Mouse (Mus musculus) intestine, postnatal 0 days (tissue): ENCODE measurements around the gene Fgfr2. TPM values are rescaled to one million over a fixed set of nuclear protein-coding genes. Genes with fewer than 3 reads are reported as not detected.

Experiments used
- ATAC-seq: fragments of 200-750 bp; cut with Nextera tagmentation; 2 replicates; pipeline ENCODE4 v1.8.0; 2017; ENCODE audit warnings: mild to moderate bottlenecking, moderate TSS enrichment, moderate library complexity
- H3K27ac ChIP-seq: fragments of 300-500 bp; sonication (generic); 2 replicates; pipeline ENCODE4 v1.5.1; 2014; ENCODE audit warnings: mild to moderate bottlenecking, low read depth, low read length, moderate library complexity
- H3K27me3 ChIP-seq: fragments of 300-500 bp; sonication (generic); replicated peaks from 2 replicates; pipeline ENCODE4 v1.6.1; 2014; ENCODE audit warnings: low read length, mixed read lengths; ENCODE audit not compliant: control insufficient read depth, insufficient read depth
- H3K36me3 ChIP-seq: fragments of 300-500 bp; sonication (generic); 2 replicates; pipeline ENCODE4 v1.6.1; 2014; ENCODE audit warnings: mild to moderate bottlenecking, moderate library complexity; ENCODE audit not compliant: control insufficient read depth, insufficient read depth
- H3K4me1 ChIP-seq: fragments of 300-500 bp; sonication (generic); replicated peaks from 2 replicates; pipeline ENCODE4 v1.6.1; 2014; ENCODE audit warnings: antibody characterized with exemption, low read length, mixed read lengths; ENCODE audit not compliant: control insufficient read depth, insufficient read depth
- H3K4me2 ChIP-seq: fragments of 300-500 bp; sonication (generic); replicated peaks from 2 replicates; pipeline ENCODE4 v1.6.1; 2014; ENCODE audit warnings: low read depth, mild to moderate bottlenecking, moderate library complexity
- H3K4me3 ChIP-seq: fragments of 300-500 bp; sonication (generic); 2 replicates; pipeline ENCODE4 v1.5.1; 2014; ENCODE audit warnings: low read depth, low read length
- H3K9ac ChIP-seq: fragments of 300-500 bp; sonication (generic); 2 replicates; pipeline ENCODE4 v1.6.1; 2014; ENCODE audit warnings: mild to moderate bottlenecking, low read depth, low read length
- H3K9me3 ChIP-seq: fragments of 300-500 bp; sonication (generic); 2 replicates; pipeline ENCODE4 v1.6.1; 2016; ENCODE audit warnings: mixed run types; ENCODE audit not compliant: control insufficient read depth
- CTCF ChIP-seq: sonication (generic); IDR thresholded peaks from 2 replicates; pipeline ENCODE4 v1.5.1; 2016; ENCODE audit warnings: low read depth, mild to moderate bottlenecking, control low read depth, antibody characterized with exemption, moderate library complexity
- WGBS: fragments of 180-500 bp; shearing (Covaris S2); extraction: QIAGEN DNeasy Blood & Tissue Kit; methylation state at CpG from one replicate; pipeline ENCODE4 v1.1.7; 2014; 5-methylcytosine and 5-hydroxymethylcytosine counted together
- polyA plus RNA-seq: library from polyadenylated mRNA; unstranded; fragments of >200 nt; fragmentation: Nextera tagmentation; extraction: Ambion mirVana; gene quantifications from 2 replicates; pipeline ENCODE4 v1.2.1, GENCODE M21; 2015

Gene Fgfr2
- polyA plus RNA-seq, 1 experiment from 2014 or later, result 29.5 TPM

DNA sequence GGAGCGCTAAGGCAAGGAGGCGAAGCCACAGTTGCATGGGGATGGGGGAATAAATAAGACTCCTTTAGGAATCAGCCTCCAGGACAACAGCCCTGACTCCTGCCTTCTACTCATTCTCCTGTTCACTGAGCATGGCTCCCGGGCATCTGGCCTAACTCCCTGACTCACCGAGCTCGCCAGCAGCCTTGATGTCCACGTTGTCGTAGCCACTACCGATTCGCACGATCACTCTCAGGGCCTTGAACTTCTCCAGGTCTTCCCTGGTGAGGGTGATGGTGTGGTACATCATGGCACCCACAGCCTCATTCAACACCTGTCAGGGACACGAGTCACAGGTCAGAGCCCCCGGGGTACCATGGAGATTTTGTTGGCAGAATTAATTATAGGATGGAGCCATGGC, 124.5 kb downstream of the Fgfr2 start:
- WGBS, result 95% methylated on average over 12 of the region's 12 CpGs

DNA sequence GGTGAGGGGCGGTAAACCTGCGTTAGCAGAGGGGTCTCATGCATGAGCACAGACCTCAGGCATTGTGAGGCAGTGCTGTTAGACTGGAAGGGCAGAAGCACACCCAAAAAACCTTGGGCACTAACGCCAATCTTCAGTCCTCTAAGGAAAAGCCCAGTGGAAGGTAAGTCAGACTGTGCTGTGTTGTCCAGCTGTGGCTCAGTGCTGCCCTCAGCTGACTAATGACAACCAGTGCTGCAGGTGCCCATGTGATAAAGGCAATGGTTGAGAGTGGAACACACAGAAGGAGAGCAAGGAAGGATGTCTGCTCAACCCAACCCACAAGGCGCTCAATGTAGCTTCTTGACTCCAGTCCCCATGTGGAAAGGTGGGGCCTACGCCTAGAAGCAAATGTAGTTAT, 126.8 kb downstream of the Fgfr2 start:
- Histone ChIP-seq H3K4me1 (no peaks in the 10 kb centered on the region), H3K9me3 (no peaks in the 10 kb centered on the region), H3K9ac (no peak overlapping the region), H3K27me3 (no peaks in the 10 kb centered on the region), H3K4me2 (no peak overlapping the region), H3K36me3 (peaks cover 89% of the 10 kb centered on the region), H3K27ac (no peak overlapping the region), H3K4me3 (no peak overlapping the region)
- peak; percentile 82 for TF ChIP-seq CTCF
- 81% methylated on average over 5 of the region's 5 CpGs for WGBS
- no peak for ATAC-seq

More for the DNA sequence above, 124.5 kb downstream of the Fgfr2 start:
- TF ChIP-seq CTCF, result no peak
- no peaks in the 10 kb centered on the region for H3K9me3 ChIP-seq
- H3K4me3 ChIP-seq, result no peak overlapping the region
- H3K4me1 ChIP-seq, result no peaks in the 10 kb centered on the region
- no peak overlapping the region for H3K27ac ChIP-seq
- no peak overlapping the region for H3K9ac ChIP-seq
- ATAC-seq, result no peak
- peaks cover 80% of the 10 kb centered on the region for H3K36me3 ChIP-seq
- no peaks in the 10 kb centered on the region for H3K27me3 ChIP-seq
- no peak overlapping the region for H3K4me2 ChIP-seq

DNA sequence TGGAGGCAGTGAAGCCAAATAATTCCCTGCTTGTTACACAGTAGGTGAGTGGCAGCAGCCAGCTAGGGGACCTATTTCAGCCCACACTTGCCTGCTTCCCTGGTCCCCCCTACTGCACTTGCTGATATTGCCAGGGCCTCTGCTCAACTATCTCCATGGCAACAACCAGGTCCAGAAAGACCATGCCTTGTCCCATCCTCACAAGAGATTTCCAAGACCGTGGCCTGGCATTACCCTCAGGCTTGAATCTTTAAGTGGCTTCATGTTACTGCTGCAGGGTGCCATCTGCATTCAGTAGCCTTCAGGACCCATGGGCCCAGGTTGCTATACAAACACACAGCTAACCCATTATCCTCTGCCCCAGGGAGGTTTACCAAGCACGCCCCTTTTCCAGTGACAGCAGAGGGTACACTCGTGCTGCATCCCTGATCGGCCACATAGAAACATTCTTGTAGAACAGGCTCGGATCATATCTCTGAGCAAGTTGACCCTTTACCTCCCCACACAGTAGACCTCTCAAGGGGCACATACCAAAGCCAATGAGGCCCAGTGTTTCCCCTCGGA, 128.4 kb downstream of the Fgfr2 start:
- Histone ChIP-seq H3K27ac (no peak overlapping the region), H3K4me1 (no peaks in the 10 kb centered on the region), H3K36me3 (peaks cover 92% of the 10 kb centered on the region), H3K9me3 (no peaks in the 10 kb centered on the region), H3K9ac (no peak overlapping the region), H3K4me2 (no peak overlapping the region), H3K27me3 (no peaks in the 10 kb centered on the region), H3K4me3 (no peak overlapping the region)
- TF ChIP-seq CTCF, result no peak
- no peak for ATAC-seq
- 76% methylated on average over 6 of the region's 6 CpGs for WGBS

DNA sequence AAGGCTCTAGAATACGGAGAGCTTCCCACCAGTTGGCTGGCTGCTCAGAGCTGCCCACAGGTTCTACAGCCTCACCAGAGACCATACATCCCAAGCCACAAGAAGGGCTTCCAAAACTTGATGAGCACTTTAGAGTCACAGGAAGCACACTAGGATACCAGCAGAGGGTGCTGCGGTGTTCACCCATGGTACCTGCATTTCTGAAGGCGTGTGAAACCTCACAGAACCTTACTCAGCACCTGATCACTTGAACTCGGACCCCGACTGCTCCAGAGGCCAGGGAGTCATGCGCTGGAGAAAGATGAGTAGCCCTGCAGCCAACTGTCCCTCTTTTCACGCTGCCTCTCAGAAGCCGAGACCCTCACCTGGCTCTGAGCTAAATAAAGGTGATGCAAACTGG, 129.0 kb downstream of the Fgfr2 start:
- ATAC-seq, result no peak
- Histone ChIP-seq H3K4me2 (no peak overlapping the region), H3K36me3 (peaks cover 92% of the 10 kb centered on the region), H3K4me1 (no peaks in the 10 kb centered on the region), H3K4me3 (no peak overlapping the region), H3K9me3 (no peaks in the 10 kb centered on the region), H3K27me3 (no peaks in the 10 kb centered on the region), H3K27ac (no peak overlapping the region), H3K9ac (no peak overlapping the region)
- TF ChIP-seq CTCF, result peak; percentile 53
- 87% methylated on average over 8 of the region's 8 CpGs for whole genome bisulfite sequencing

DNA sequence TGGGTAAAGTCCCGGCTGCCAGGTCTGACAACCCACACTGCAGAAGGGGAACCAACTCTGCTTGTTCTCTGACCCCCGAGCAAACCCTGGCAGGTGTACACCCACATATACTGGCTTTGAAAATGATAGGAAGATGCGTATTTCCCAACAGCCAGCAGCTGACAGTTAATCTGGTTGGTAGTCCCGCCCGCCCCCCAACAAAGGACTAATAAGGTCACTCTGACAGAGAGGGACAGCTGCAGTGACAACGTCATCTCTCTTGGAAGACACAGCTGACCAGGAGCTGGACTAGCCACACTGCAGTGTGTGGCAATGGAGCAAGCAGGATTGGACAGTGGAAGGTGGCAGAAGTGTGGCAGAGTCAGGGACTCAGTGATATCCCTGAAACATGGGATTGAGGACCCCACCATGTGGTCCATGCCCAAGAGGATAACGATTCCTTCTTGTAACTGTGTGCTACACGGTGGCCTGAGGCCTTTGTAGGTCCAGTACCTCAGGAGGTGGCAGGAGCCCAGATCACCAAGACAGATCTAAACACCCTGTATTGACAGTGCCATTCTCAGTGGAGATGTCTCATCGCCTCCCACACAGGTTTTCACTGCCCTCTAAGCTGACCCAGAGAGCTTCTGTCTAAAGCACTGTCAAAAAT, 130.1 kb downstream of the Fgfr2 start:
- WGBS, result 87% methylated on average over 9 of the region's 9 CpGs
- no peak for ATAC-seq
- H3K9me3 ChIP-seq, result no peaks in the 10 kb centered on the region
- H3K4me1 ChIP-seq, result no peaks in the 10 kb centered on the region
- H3K4me2 ChIP-seq, result no peak overlapping the region
- H3K27ac ChIP-seq, result no peak overlapping the region
- no peak overlapping the region for H3K9ac ChIP-seq
- no peaks in the 10 kb centered on the region for H3K27me3 ChIP-seq
- TF ChIP-seq CTCF, result no peak
- no peak overlapping the region for H3K4me3 ChIP-seq
- peaks cover 92% of the 10 kb centered on the region for H3K36me3 ChIP-seq

DNA sequence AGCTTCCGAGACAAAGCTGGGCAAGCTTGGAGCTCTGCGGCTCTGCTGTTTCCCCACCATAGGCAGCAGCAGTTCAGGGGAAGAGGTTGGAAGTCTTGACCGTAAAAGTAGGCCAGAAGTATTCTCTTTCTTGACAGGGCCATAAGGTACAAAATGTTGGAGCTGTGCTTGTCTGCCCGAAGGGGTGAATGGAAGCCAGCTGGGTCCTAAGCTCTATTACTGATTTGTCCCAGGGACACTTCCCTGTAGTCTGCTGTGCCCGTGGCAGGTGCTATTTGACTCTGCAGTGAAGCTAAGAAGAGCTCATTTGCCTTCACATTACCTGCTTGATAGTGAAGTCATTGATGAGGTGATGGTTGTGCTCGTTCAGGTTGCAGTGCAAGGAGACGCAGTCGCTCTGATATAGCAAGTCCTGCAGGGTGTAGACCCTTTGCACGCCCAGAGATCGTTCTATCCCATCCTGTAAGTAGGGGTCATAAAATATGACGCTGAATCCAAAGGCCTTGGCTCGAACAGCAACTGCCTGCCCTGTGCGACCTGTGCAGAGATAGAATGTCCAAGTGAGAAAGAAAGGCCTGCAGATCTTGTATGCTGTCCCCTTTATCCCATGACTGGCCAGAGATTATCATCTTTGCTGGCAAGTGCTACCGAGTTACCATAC, 131.8 kb downstream of the Fgfr2 start:
- H3K4me2 ChIP-seq, result no peak overlapping the region
- H3K9ac ChIP-seq, result no peak overlapping the region
- peaks cover 85% of the 10 kb centered on the region for H3K36me3 ChIP-seq
- WGBS, result 70% methylated on average over 14 of the region's 14 CpGs
- TF ChIP-seq CTCF, result no peak
- H3K27me3 ChIP-seq, result no peaks in the 10 kb centered on the region
- H3K9me3 ChIP-seq, result no peaks in the 10 kb centered on the region
- no peaks in the 10 kb centered on the region for H3K4me1 ChIP-seq
- H3K27ac ChIP-seq, result peak overlapping the region; percentile 21
- no peak overlapping the region for H3K4me3 ChIP-seq
- ATAC-seq, result no peak
